Mouse (Mus musculus) layer of hippocampus, postnatal 36 days (tissue): ENCODE results near the gene Ttc23l. TPM values are rescaled to one million over a fixed set of nuclear protein-coding genes. Genes with fewer than 3 reads are reported as not detected.
"Not testable (repeated sequence)": the region's sequence is repeated elsewhere in the genome, so short reads cannot be mapped to it uniquely, and the experiment has no call there.

Experiments
- DNase-seq, 2 experiments: peaks; one replicate each; pipeline ENCODE4 v3.0.0; 2022
- total RNA-seq, 2 experiments: library from RNA; stranded (reverse); gene quantifications; 2 replicates each; pipeline ENCODE4 v1.2.3; 2021

The Ttc23l gene
- not detected for total RNA-seq

- DNase-seq: no peak
Measured at GRCm38 (mm10) chr15:10558465-10558864, at the start of gene Ttc23l. Gene Ttc23l, minus strand, starts transcription at chr15:10558668.

- DNase-seq: no peak
Measured at GRCm38 (mm10) chr15:10599413-10599812, 40.9 kb upstream of the Ttc23l start.

- no peak for DNase-seq
Measured at GRCm38 (mm10) chr15:10598259-10599225, 40.1 kb upstream of the Ttc23l start.

GRCm38 (mm10) chr15:10596871-10597270 lies 38.4 kb upstream of the Ttc23l start:
- no peak for DNase-seq

GRCm38 (mm10) chr15:10595408-10595807 lies 36.9 kb upstream of the Ttc23l start:
- DNase-seq: no peak

GRCm38 (mm10) chr15:10594910-10595309 lies 36.4 kb upstream of the Ttc23l start:
- DNase-seq: no peak

GRCm38 (mm10) chr15:10593094-10593493 lies 34.6 kb upstream of the Ttc23l start:
- no peak for DNase-seq

- no peak for DNase-seq
Measured at GRCm38 (mm10) chr15:10586565-10586964, 28.1 kb upstream of the Ttc23l start.

- no peak for DNase-seq
Measured at GRCm38 (mm10) chr15:10584359-10585187, 26.1 kb upstream of the Ttc23l start.

GRCm38 (mm10) chr15:10583408-10583807 lies 24.9 kb upstream of the Ttc23l start:
- DNase-seq: no peak

- no peak for DNase-seq
Measured at GRCm38 (mm10) chr15:10579159-10579558, 20.7 kb upstream of the Ttc23l start.

- DNase-seq: no peak
Measured at GRCm38 (mm10) chr15:10566486-10566885, 8.0 kb upstream of the Ttc23l start.

- DNase-seq: no peak
Measured at GRCm38 (mm10) chr15:10564201-10564600, 5.7 kb upstream of the Ttc23l start.

GRCm38 (mm10) chr15:10562281-10562680 lies 3.8 kb upstream of the Ttc23l start:
- no peak for DNase-seq

- no peak for DNase-seq
Measured at GRCm38 (mm10) chr15:10560005-10560404, 1.5 kb upstream of the Ttc23l start.

- DNase-seq: no peak
Measured at GRCm38 (mm10) chr15:10554336-10554735, 4.1 kb downstream of the Ttc23l start.

- no peak for DNase-seq
Measured at GRCm38 (mm10) chr15:10540271-10541088, 18.0 kb downstream of the Ttc23l start.

GRCm38 (mm10) chr15:10535969-10536368 lies 22.5 kb downstream of the Ttc23l start:
- DNase-seq: no peak

- DNase-seq: no peak
Measured at GRCm38 (mm10) chr15:10534591-10534990, 23.9 kb downstream of the Ttc23l start.

- DNase-seq: not testable (repeated sequence)
Measured at GRCm38 (mm10) chr15:10533361-10533760, 25.1 kb downstream of the Ttc23l start.

- DNase-seq: no peak
Measured at GRCm38 (mm10) chr15:10531352-10531751, 27.1 kb downstream of the Ttc23l start.

GRCm38 (mm10) chr15:10525896-10526295 lies 32.6 kb downstream of the Ttc23l start:
- DNase-seq: no peak
